Mouse (Mus musculus) gonadal fat pad, adult 2 months (tissue): ENCODE results near the gene Fam136a. TPM values are rescaled to one million over a fixed set of nuclear protein-coding genes. Genes with fewer than 3 reads are reported as not detected.
"Not testable (repeated sequence)": the region's sequence is repeated elsewhere in the genome, so short reads cannot be mapped to it uniquely, and the experiment has no call there.

Experiments used
- DNase-seq: peaks from one replicate; pipeline ENCODE4 v3.0.0-alpha.2; 2012; ENCODE audit warnings: low read depth
- polyA plus RNA-seq: library from polyadenylated mRNA; depleted of rRNA; stranded (reverse); fragments of >200 nt; gene quantifications from 2 replicates; pipeline ENCODE4 v1.2.3, GENCODE M21; 2012

The Fam136a gene
- polyA plus RNA-seq, 1 experiment: 25.9 TPM

GRCm38 (mm10) chr6:86366853-86367249 lies 1.4 kb downstream of the Fam136a start:
- no peak for DNase-seq

- DNase-seq: no peak
Observed at GRCm38 (mm10) chr6:86368479-86368878, 3.0 kb downstream of the Fam136a start.

- DNase-seq: no peak
Observed at GRCm38 (mm10) chr6:86370093-86370713, 4.8 kb downstream of the Fam136a start.

- DNase-seq: no peak
Observed at GRCm38 (mm10) chr6:86370764-86371339, 5.4 kb downstream of the Fam136a start, which contains the start of gene Snrpg. Snrpg (plus strand) TSS chr6:86371304.

- no peak for DNase-seq
Observed at GRCm38 (mm10) chr6:86371340-86371911, 6.0 kb downstream of the Fam136a start.

- no peak for DNase-seq
Observed at GRCm38 (mm10) chr6:86371950-86372516, 6.6 kb downstream of the Fam136a start.

- no peak for DNase-seq
Observed at GRCm38 (mm10) chr6:86373556-86373955, 8.1 kb downstream of the Fam136a start.

GRCm38 (mm10) chr6:86378341-86378740 lies 12.9 kb downstream of the Fam136a start:
- DNase-seq: no peak

GRCm38 (mm10) chr6:86380112-86380511 lies 14.7 kb downstream of the Fam136a start:
- not testable (repeated sequence) for DNase-seq

- no peak for DNase-seq
Observed at GRCm38 (mm10) chr6:86382551-86382950, 17.1 kb downstream of the Fam136a start.

GRCm38 (mm10) chr6:86383370-86383769 lies 17.9 kb downstream of the Fam136a start:
- DNase-seq: no peak

- no peak for DNase-seq
Observed at GRCm38 (mm10) chr6:86384692-86385091, 19.2 kb downstream of the Fam136a start.

GRCm38 (mm10) chr6:86385362-86386104 lies 20.1 kb downstream of the Fam136a start:
- no peak for DNase-seq

GRCm38 (mm10) chr6:86387313-86387712 lies 21.9 kb downstream of the Fam136a start:
- DNase-seq: no peak

GRCm38 (mm10) chr6:86388461-86388860 lies 23.0 kb downstream of the Fam136a start:
- no peak for DNase-seq

GRCm38 (mm10) chr6:86391326-86391725 lies 25.9 kb downstream of the Fam136a start:
- no peak for DNase-seq

- no peak for DNase-seq
Observed at GRCm38 (mm10) chr6:86393187-86393586, 27.7 kb downstream of the Fam136a start.

GRCm38 (mm10) chr6:86394078-86394720 lies 28.8 kb downstream of the Fam136a start:
- no peak for DNase-seq

GRCm38 (mm10) chr6:86395021-86395420 lies 29.6 kb downstream of the Fam136a start:
- no peak for DNase-seq

GRCm38 (mm10) chr6:86395969-86396368 lies 30.5 kb downstream of the Fam136a start:
- DNase-seq: no peak

GRCm38 (mm10) chr6:86396581-86397256 lies 31.3 kb downstream of the Fam136a start, which contains the start of gene Pcyox1:
Pcyox1 (minus strand) TSS chr6:86397154.
- no peak for DNase-seq
